Mouse (Mus musculus) adrenal gland, postnatal 10 days (tissue): Measurements from ENCODE around the gene Avil. TPM values are rescaled to one million over a fixed set of nuclear protein-coding genes. Genes with fewer than 3 reads are reported as not detected.

Experiments
- DNase-seq: peaks from one replicate; pipeline ENCODE4 v3.0.0; 2021; ENCODE audit warnings: mixed read lengths
- long read RNA-seq, 2 experiments: library from polyadenylated mRNA; stranded (forward); transcript quantifications; one replicate each; pipeline ENCODE4 v2.0.0; 2021
- total RNA-seq, 2 experiments: library from RNA; stranded (reverse); gene quantifications; 2 replicates each; pipeline ENCODE4 v1.2.3; 2021

The Avil gene
- total RNA-seq = 1 to 10 TPM in 1 of 2 experiments, under 1 TPM in 1; 0.72 to 2.1 TPM
- long read RNA-seq, experiment 1, partial matches to known transcripts = 1 of 2 reads
- long read RNA-seq, experiment 1, other reads (novel, unspliced or antisense) = 0 of 2 reads
- long read RNA-seq, experiment 2, partial matches to known transcripts = 0 of 2 reads
- long read RNA-seq, experiment 2, other reads (novel, unspliced or antisense) = 0 of 2 reads

GRCm38 (mm10) chr10:127000529-127000928 lies at the start of gene Avil:
TSS of gene Avil (plus strand) at chr10:127000709.
- DNase-seq = no peak

- DNase-seq = no peak
Observed at GRCm38 (mm10) chr10:126952375-126952774, 48.1 kb upstream of the Avil start.

GRCm38 (mm10) chr10:126953029-126953471 lies 47.5 kb upstream of the Avil start:
- DNase-seq = no peak

- DNase-seq = no peak
Observed at GRCm38 (mm10) chr10:126956692-126957358, 43.7 kb upstream of the Avil start.

GRCm38 (mm10) chr10:126957359-126958107 lies 43.0 kb upstream of the Avil start:
- DNase-seq = peak; percentile 69

GRCm38 (mm10) chr10:126960496-126960895 lies 40.0 kb upstream of the Avil start:
- DNase-seq = no peak

- DNase-seq = peak; percentile 72
Observed at GRCm38 (mm10) chr10:126961757-126962156, 38.8 kb upstream of the Avil start.

- peak; percentile 72 for DNase-seq
Observed at GRCm38 (mm10) chr10:126962271-126962965, 38.1 kb upstream of the Avil start.

- DNase-seq = peak; percentile 62
Observed at GRCm38 (mm10) chr10:126962966-126963330, 37.6 kb upstream of the Avil start.

- no peak for DNase-seq
Observed at GRCm38 (mm10) chr10:126963821-126964220, 36.7 kb upstream of the Avil start.

GRCm38 (mm10) chr10:126971363-126972050 lies 29.0 kb upstream of the Avil start:
- no peak for DNase-seq

GRCm38 (mm10) chr10:126972051-126972725 lies 28.3 kb upstream of the Avil start:
- DNase-seq = peak; percentile 64

- no peak for DNase-seq
Observed at GRCm38 (mm10) chr10:126972988-126973387, 27.5 kb upstream of the Avil start.

GRCm38 (mm10) chr10:126975706-126976105 lies 24.8 kb upstream of the Avil start:
- no peak for DNase-seq

- DNase-seq = peak; percentile 13
Observed at GRCm38 (mm10) chr10:126977076-126977475, 23.4 kb upstream of the Avil start.

GRCm38 (mm10) chr10:126978277-126978994 lies 22.1 kb upstream of the Avil start, which contains the start of gene Ctdsp2:
TSS of gene Ctdsp2 (plus strand) at chr10:126978717.
- peak; percentile 100 for DNase-seq

GRCm38 (mm10) chr10:126979121-126979635 lies 21.3 kb upstream of the Avil start:
- DNase-seq = peak; percentile 85

- DNase-seq = peak; percentile 79
Observed at GRCm38 (mm10) chr10:126979636-126980151, 20.8 kb upstream of the Avil start.

- DNase-seq = peak; percentile 62
Observed at GRCm38 (mm10) chr10:126980221-126980932, 20.1 kb upstream of the Avil start.
